Mouse (Mus musculus): Measurements from ENCODE around the gene Rasl2-9. TPM values are rescaled to one million over a fixed set of nuclear protein-coding genes. Genes with fewer than 3 reads are reported as not detected.
"Not testable (repeated sequence)": the region's sequence is repeated elsewhere in the genome, so short reads cannot be mapped to it uniquely, and the experiment has no call there.

The Rasl2-9 gene
- total RNA-seq (2021): 1 to 10 TPM; 5.8 to 6.2 TPM

- peak; percentile 52 for DNase-seq (ENCODE audit: low spot score)
- intact Hi-C loops (cut with DNase I): loop anchor here (5.0 kb wide), 2 partner anchors 58 to 183 kb away; no protein-coding TSS in a partner anchor
These were observed at the start of gene Rasl2-9 for GRCm38 (mm10) chr7:5125549-5126406. Gene Rasl2-9, minus strand, starts transcription at chr7:5125950.

- intact Hi-C loops (cut with DNase I); DNase-seq (ENCODE audit: low spot score): not testable (repeated sequence)
These were observed 23.8 kb upstream of the Rasl2-9 start, which contains the start of gene Vmn1r55 for GRCm38 (mm10) chr7:5149570-5149969. Gene Vmn1r55, minus strand, starts transcription at chr7:5149670.

- no peak for DNase-seq (ENCODE audit: low spot score)
- intact Hi-C loops (cut with DNase I): loop anchor here (5.0 kb wide), 2 partner anchors 58 to 183 kb away; no protein-coding TSS in a partner anchor
These were observed 672 bp downstream of the Rasl2-9 start for GRCm38 (mm10) chr7:5125078-5125477.

GRCm38 (mm10) chr7:5116850-5117249, 8.9 kb downstream of the Rasl2-9 start, which contains the start of gene Rfpl4:
Gene Rfpl4, minus strand, starts transcription at chr7:5116950.
- no peak for DNase-seq (ENCODE audit: low spot score)
- intact Hi-C loops (cut with DNase I): no loop called here

- no peak for DNase-seq (ENCODE audit: low spot score)
- intact Hi-C loops (cut with DNase I): no loop called here
These were observed 13.0 kb downstream of the Rasl2-9 start for GRCm38 (mm10) chr7:5112701-5113100.

- intact Hi-C loops (cut with DNase I): no loop called here
- DNase-seq (ENCODE audit: low spot score): no peak
These were observed 16.4 kb downstream of the Rasl2-9 start for GRCm38 (mm10) chr7:5109301-5109700.

- no peak for DNase-seq (ENCODE audit: low spot score)
- intact Hi-C loops (cut with DNase I): no loop called here
These were observed 17.5 kb downstream of the Rasl2-9 start for GRCm38 (mm10) chr7:5108272-5108671.

- DNase-seq (ENCODE audit: low spot score): no peak
- intact Hi-C loops (cut with DNase I): no loop called here
These were observed 23.2 kb downstream of the Rasl2-9 start for GRCm38 (mm10) chr7:5102564-5102963.

GRCm38 (mm10) chr7:5101066-5101663, 24.6 kb downstream of the Rasl2-9 start:
- no peak for DNase-seq (ENCODE audit: low spot score)

GRCm38 (mm10) chr7:5099796-5100195, 26.0 kb downstream of the Rasl2-9 start:
- DNase-seq (ENCODE audit: low spot score): no peak
- intact Hi-C loops (cut with DNase I): no loop called here

More at GRCm38 (mm10) chr7:5101066-5101663, 24.6 kb downstream of the Rasl2-9 start:
- intact Hi-C loops (cut with DNase I): no loop called here

GRCm38 (mm10) chr7:5098769-5099168, 27.0 kb downstream of the Rasl2-9 start:
- no peak for DNase-seq (ENCODE audit: low spot score)
- intact Hi-C loops (cut with DNase I): no loop called here

GRCm38 (mm10) chr7:5092831-5093510, 32.8 kb downstream of the Rasl2-9 start:
- no peak for DNase-seq (ENCODE audit: low spot score)
- intact Hi-C loops (cut with DNase I): no loop called here

- DNase-seq (ENCODE audit: low spot score): no peak
- intact Hi-C loops (cut with DNase I): no loop called here
These were observed 33.4 kb downstream of the Rasl2-9 start for GRCm38 (mm10) chr7:5092381-5092780.

GRCm38 (mm10) chr7:5091008-5091728, 34.6 kb downstream of the Rasl2-9 start:
- DNase-seq (ENCODE audit: low spot score): no peak
- intact Hi-C loops (cut with DNase I): no loop called here

- intact Hi-C loops (cut with DNase I): no loop called here
- DNase-seq (ENCODE audit: low spot score): no peak
These were observed 35.9 kb downstream of the Rasl2-9 start for GRCm38 (mm10) chr7:5089853-5090252.

- no peak for DNase-seq (ENCODE audit: low spot score)
- intact Hi-C loops (cut with DNase I): no loop called here
These were observed 37.9 kb downstream of the Rasl2-9 start for GRCm38 (mm10) chr7:5087886-5088285.

- no peak for DNase-seq (ENCODE audit: low spot score)
- intact Hi-C loops (cut with DNase I): no loop called here
These were observed 38.8 kb downstream of the Rasl2-9 start for GRCm38 (mm10) chr7:5086921-5087440.

GRCm38 (mm10) chr7:5085512-5085911, 40.2 kb downstream of the Rasl2-9 start:
- DNase-seq (ENCODE audit: low spot score): no peak
- intact Hi-C loops (cut with DNase I): no loop called here

- intact Hi-C loops (cut with DNase I): loop anchor here (5.0 kb wide), 1 partner anchor 39 kb away; no protein-coding TSS in a partner anchor
- DNase-seq (ENCODE audit: low spot score): no peak
These were observed 42.2 kb downstream of the Rasl2-9 start for GRCm38 (mm10) chr7:5083325-5084105.
